Mouse (Mus musculus) mesoderm, embryonic 11.5 days (tissue): ENCODE data around the gene Parp9.
"Not testable (repeated sequence)": the region's sequence is repeated elsewhere in the genome, so short reads cannot be mapped to it uniquely, and the experiment has no call there.

ENCODE experiments used
- DNase-seq: peaks from one replicate; pipeline ENCODE4 v3.0.0-alpha.2; 2012; ENCODE audit warnings: low read depth, low spot score

Gene Parp9

GRCm38 (mm10) chr16:35992391-35992790 lies 54.1 kb downstream of the Parp9 start:
- DNase-seq = no peak

DNA sequence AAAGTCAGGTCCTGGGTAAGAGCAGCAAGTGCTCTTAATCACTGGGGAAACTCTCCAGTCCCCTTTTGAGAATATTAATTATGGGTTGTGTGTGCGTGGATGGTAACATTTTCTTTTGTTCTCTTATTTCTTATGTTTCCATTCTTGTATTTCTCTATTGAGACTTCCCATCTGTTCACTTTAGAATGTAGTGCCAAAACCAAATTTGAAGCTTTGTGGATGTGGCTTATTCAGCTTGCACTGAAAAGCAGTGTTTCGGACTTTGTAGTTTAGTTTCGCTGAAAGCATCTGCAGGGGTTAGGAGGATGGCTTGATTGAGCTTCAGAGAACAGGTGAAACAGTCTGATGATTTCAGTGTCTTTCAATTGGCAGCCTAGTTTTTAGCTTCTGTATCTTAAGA lies 55.0 kb downstream of the Parp9 start:
- DNase-seq = no peak

GRCm38 (mm10) chr16:35998852-35999251 lies 60.6 kb downstream of the Parp9 start:
- not testable (repeated sequence) for DNase-seq

DNA sequence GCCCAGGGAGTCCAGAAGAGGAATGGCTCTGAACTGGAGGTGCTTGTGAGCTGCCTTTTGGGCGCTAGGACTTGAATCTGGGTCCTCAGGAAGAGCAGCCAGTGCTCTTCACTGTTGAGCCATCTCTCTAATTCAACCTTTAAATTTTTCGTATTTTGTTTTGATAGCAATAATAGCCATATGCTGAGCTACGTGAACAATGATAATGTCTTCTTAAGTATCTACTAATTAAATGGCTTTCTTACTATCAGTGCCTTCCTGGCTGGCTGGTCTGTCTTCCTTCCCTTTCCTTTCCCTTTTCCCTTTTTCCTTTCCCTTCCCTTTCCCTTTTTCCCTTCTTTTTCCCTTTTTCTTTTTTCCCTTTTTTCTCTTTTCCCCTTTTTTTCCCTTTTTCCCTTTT lies 70.1 kb downstream of the Parp9 start:
- no peak for DNase-seq

DNA sequence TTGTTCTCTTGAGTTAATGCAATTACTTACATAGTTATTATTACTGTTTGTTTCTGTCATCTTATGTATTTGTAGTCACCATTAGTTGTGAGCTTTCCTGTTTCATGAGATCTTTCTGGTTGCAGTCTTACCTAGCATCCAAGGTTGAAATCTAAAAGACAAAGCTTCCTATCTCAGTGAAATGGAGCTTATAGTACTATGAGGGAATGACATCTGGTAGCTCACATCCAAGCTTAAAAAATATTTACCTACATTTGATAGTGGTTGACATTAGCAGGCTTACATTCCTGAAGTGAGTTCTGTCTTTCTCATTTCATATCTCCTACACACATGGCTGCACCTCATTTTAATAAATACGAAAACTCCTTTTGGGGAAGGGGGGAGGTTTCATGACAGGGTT lies 78.1 kb downstream of the Parp9 start:
- DNase-seq = no peak
